Mouse (Mus musculus): ENCODE measurements around the gene Sulf2.
"Not testable (repeated sequence)": the region's sequence is repeated elsewhere in the genome, so short reads cannot be mapped to it uniquely, and the experiment has no call there.

Gene Sulf2

DNA sequence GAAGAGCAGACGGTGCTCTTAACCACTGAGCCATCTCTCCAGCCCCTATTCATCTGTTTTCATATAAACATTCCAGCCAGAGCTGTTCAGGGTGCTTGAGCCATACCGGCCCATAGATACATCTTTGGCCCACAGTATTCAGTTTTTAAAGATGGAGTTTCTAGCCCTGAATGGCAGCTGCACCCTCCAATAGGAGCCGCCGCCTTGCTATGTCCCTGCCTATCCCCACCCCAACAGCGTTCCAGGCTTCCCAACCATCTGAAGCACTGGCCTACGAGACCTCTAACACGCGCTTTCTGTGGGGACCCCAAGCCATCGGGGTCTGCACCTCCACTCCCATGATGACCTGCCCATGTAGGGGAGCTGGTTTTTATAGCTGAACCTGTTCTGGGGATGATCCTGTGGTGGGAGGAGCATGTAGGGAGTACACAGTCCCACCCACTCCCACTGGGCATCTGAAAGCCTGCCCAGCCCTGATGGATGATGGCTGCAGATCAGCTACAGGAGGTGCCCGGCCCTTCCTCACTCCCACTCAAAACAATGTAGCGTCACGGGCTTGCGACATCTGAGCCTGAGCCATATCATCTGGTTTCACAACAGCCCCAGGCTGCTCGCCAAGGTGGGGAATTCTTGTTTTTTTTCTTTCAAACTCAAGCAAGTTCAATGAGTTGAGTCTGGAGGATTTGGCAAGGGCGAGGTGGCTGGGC lies 39.7 kb downstream of the Sulf2 start:
- peak; percentile 60 for DNase-seq

GRCm38 (mm10) chr2:166112986-166113385 lies 42.5 kb downstream of the Sulf2 start:
- no peak for DNase-seq

GRCm38 (mm10) chr2:166111831-166112250 lies 43.6 kb downstream of the Sulf2 start:
- DNase-seq, result no peak

- no peak for DNase-seq
Observed at GRCm38 (mm10) chr2:166111238-166111637, 44.2 kb downstream of the Sulf2 start.

DNA sequence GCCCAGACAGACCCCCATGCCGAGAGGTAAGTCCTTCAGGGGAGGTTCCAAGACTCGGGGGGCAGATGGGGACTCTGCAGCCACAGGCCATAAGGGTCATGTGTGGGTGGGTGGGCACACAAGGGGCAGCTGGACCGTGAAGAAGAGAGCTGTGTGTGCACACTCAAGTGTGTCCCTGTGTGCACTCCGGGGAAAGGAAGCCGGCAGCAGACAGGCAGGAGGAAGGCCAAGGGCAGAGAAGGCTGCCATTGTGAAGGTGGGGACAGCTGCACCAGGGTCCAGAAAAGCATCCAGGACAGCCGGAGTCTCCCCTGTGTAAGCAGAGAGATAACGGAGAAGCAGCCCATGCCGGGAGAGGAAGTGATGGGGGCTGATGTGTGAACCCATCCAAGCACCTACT lies 44.7 kb downstream of the Sulf2 start:
- no peak for DNase-seq

GRCm38 (mm10) chr2:166108326-166108725 lies 47.1 kb downstream of the Sulf2 start:
- peak; percentile 88 for DNase-seq

DNA sequence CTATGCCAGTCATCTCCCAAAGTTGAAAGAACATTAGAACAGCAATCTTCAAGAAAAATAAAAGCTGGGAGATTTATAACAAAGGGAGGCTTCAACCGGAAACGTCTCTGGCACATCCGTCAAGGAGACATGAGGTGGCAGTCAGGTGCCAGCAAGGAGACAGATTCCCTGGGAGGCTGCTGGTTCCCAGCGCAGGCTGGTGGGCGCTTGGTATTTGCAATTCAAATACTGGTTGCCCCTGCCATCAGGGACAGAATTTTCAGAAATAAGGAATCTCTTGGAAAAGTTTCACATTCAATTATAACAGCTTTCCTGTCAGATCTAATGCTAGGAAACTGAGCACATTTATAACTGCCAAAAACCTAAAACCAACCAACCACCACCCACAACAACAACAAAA lies 47.6 kb downstream of the Sulf2 start:
- DNase-seq, result peak; percentile 42

DNA sequence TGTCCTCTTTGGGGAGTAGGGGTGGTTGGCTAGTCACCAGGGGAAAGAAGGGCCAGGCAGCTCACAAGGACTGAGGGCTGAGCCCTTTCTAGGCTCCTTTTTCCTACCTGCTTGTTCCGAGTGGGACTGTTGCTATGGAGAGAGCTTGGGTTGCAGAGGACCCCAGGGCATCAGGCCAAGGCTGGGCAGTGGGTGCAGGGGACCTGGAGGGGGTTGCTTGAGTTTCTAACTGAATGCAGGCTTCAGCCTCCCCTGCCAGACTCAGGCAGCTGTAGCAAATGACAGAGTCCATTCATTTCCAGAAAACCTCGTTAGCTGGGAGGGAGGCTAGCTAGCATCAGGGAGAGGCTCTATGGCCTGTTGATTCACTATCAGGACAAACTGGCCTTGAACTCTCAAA lies 48.8 kb downstream of the Sulf2 start:
- peak; percentile 33 for DNase-seq

- DNase-seq, result no peak
Observed at GRCm38 (mm10) chr2:166105911-166106310, 49.6 kb downstream of the Sulf2 start.

GRCm38 (mm10) chr2:166102893-166103292 lies 52.6 kb downstream of the Sulf2 start:
- DNase-seq, result no peak

- peak; percentile 52 for DNase-seq
Observed at GRCm38 (mm10) chr2:166100309-166101262, 54.9 kb downstream of the Sulf2 start.

DNA sequence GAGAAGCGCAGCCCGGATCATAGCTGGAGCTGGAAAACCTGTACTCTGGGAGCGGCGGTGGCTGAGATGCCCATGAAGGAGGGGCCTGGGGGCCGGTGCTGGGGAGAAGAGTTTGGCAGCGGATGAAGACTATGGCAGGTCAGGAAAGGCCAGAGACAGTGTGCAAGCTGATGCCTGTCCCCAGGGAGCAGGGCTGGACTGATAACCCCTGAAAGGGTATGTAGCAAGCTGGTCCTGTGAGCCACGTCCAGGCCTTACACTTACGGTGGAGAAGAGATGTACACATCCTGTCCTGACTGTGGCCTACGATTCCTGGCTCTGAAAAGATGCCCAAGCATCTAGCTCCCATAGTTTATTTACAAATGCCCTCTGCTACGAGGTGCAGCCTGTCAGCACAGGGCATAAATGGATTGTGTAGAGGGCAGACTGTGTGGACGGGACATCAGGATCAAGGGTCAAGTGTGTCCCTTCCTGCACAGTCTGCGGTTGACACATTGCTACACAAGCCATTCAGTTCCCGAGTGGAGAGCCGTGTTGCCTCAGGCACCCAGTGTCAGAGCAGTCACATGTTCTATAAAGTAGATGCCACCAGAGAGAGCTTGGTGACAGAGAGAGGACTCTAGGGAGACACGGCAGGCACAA lies 57.0 kb downstream of the Sulf2 start:
- no peak for DNase-seq

- no peak for DNase-seq
Observed at GRCm38 (mm10) chr2:166097443-166098291, 57.8 kb downstream of the Sulf2 start.

DNA sequence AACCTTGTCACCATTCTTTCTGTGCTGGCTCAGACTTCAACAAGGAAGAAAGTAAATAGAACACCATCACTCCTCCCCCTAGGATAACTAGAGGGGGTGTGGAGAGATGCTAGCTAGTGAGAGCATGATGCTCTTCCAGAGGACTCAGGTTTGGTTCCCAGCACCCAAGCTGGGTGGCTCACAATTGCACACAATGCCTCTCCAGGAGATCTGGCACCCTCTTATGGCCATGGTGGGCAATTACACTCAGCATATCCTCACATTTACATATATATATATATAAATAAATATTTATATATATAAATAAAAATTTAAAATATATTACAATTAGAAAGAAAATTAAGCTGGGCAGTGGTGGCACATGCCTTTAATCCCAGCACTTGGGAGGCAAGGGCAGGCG lies 58.6 kb downstream of the Sulf2 start:
- no peak for DNase-seq

DNA sequence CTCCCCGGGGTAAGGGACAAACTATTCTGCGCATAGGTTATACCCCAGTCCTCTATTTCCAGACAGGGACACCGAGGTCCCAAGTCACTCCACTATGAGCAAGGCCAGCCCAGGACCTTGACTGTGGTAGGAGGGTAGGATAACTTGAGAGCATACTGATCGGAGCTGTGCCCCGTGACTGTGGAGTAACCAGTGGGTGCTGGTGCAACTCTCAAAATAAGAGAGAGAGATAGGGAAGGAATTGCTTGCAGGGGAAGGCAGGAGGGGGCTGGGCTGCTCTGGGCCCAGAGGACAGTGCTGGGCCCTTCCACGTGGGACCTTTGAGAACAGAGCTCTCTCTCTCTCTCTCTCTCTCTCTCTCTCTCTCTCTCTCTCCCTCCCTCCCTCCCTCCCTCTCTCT lies 59.2 kb downstream of the Sulf2 start:
- no peak for DNase-seq

GRCm38 (mm10) chr2:166092412-166092811 lies 63.1 kb downstream of the Sulf2 start:
- no peak for DNase-seq

DNA sequence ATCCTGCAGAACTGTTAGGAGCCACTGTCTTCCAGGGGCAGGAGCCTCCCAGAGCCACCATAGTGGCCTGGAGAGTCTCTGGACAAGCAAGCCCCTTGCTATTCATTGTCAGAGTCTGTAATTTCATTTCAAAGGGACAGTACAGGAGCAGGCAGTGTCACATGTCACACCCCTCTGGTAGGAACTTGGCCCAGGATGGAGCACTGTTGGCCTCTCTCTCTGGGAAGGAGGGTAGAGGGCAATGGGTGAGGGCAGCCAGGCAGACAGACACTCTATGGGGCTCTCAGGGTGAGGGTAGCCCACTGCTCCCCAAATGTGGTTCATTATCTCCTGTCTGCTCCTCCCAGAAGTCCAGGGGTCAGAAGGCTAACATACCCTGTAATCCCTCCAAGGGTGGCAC lies 63.9 kb downstream of the Sulf2 start:
- DNase-seq, result no peak

- no peak for DNase-seq
Observed at GRCm38 (mm10) chr2:166090131-166090581, 65.3 kb downstream of the Sulf2 start.

- no peak for DNase-seq
Observed at GRCm38 (mm10) chr2:166088991-166089390, 66.5 kb downstream of the Sulf2 start.

DNA sequence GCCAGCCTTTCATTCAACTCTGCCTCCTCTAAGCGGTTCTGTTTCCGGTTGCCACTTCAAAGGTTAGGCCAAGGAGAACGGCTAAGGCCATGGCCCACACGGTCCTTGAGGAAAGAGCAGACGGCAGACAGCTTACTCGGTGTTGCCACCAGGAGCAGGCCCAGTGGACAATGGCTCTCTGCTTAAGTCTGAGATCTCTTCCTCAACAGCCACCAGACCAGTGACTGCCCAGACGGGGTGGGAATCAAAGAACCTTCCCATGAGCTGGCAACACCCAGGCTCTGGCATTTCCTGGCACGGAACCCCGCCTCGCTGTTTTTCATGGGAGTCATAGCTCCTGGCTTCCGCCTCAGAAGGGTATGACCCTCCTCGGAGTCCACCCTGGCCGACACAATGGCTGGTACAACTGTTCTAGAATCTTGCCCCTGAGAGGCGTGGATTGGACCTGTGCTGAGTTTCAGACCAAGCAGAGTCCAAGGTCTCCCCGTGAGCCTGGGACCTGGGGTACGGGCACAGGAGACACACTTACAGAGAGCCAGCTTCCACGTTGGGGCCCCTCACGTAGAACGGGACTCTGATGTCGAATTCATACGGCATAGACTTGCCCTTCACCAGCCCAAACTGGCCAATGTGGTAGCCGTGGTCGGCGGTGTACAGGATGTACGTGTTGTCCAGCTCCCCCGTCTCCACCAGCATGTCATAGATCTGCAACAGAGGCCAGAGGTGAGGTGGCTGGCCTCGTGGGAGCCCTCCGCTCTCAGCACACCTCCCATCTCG lies 68.8 kb downstream of the Sulf2 start:
- no peak for DNase-seq

- no peak for DNase-seq
Observed at GRCm38 (mm10) chr2:166085780-166086179, 69.7 kb downstream of the Sulf2 start.

GRCm38 (mm10) chr2:166084964-166085363 lies 70.5 kb downstream of the Sulf2 start:
- not testable (repeated sequence) for DNase-seq

Measured in layer of hippocampus, adult 9-11 months (tissue).